Mouse (Mus musculus) heart, adult 2 months (tissue): Measurements from ENCODE around the gene Nr6a1. TPM values are rescaled to one million over a fixed set of nuclear protein-coding genes. Genes with fewer than 3 reads are reported as not detected.

Experiments
- DNase-seq, 2 experiments: peaks; one replicate each; pipeline ENCODE4 v3.0.0; 2021
- H3K27ac ChIP-seq: fragments of 200-600 bp; 2 replicates; pipeline ENCODE4 v1.8.1; 2022
- H3K27me3 ChIP-seq: fragments of 200-500 bp; 2 replicates; pipeline ENCODE4 v1.6.1; 2012; ENCODE audit warnings: mild to moderate bottlenecking, low read length, inconsistent platforms, mixed read lengths; ENCODE audit not compliant: control insufficient read depth, insufficient read depth
- H3K36me3 ChIP-seq: fragments of 200-500 bp; 2 replicates; pipeline ENCODE4 v1.6.1; 2012; ENCODE audit warnings: low read length, inconsistent platforms; ENCODE audit not compliant: control insufficient read depth, insufficient read depth
- H3K4me1 ChIP-seq: fragments of 200-500 bp; 2 replicates; pipeline ENCODE4 v1.6.1; 2011; ENCODE audit warnings: low read length; ENCODE audit not compliant: control insufficient read depth, insufficient read depth
- H3K4me3 ChIP-seq: fragments of 200-600 bp; 2 replicates; pipeline ENCODE4 v1.8.1; 2022
- H3K79me2 ChIP-seq: fragments of 200-500 bp; replicated peaks from 2 replicates; pipeline ENCODE4 v1.6.1; 2012; ENCODE audit warnings: mild to moderate bottlenecking, inconsistent platforms, low read length, moderate library complexity, mixed read lengths; ENCODE audit not compliant: control insufficient read depth, insufficient read depth
- H3K9ac ChIP-seq: fragments of 200-500 bp; 2 replicates; pipeline ENCODE4 v1.6.1; 2012; ENCODE audit warnings: low read depth, mild to moderate bottlenecking, control low read depth, inconsistent platforms, low read length, mixed read lengths
- CTCF ChIP-seq: fragments of 200-600 bp; IDR thresholded peaks from 2 replicates; pipeline ENCODE4 v1.8.1; 2022; ENCODE audit warnings: antibody characterized with exemption, mild to moderate bottlenecking, moderate library complexity
- EP300 ChIP-seq: fragments of 200-500 bp; IDR thresholded peaks from 2 replicates; pipeline ENCODE4 v1.6.1; 2011; ENCODE audit warnings: low read depth, low read length, control low read depth; ENCODE audit not compliant: insufficient read depth
- POLR2A ChIP-seq: fragments of 200-500 bp; IDR thresholded peaks from 2 replicates; pipeline ENCODE4 v1.6.1; 2011; ENCODE audit warnings: mild to moderate bottlenecking, low read depth, low read length, control low read depth; ENCODE audit not compliant: insufficient read depth
- WGBS: fragments of 180-500 bp; shearing (Covaris S2); methylation state at CpG from one replicate; pipeline ENCODE4 v1.1.7; 2018; 5-methylcytosine and 5-hydroxymethylcytosine counted together
- intact Hi-C: fragments of 180-260 bp; cut with DNase I; formaldehyde crosslinking; loops from one replicate; pipeline ENCODE4 v1.15.1; 2025
- polyA plus RNA-seq: library from polyadenylated mRNA; depleted of rRNA; stranded (reverse); fragments of >200 nt; gene quantifications from 2 replicates; pipeline ENCODE4 v1.2.3, GENCODE M21; 2012
- total RNA-seq, 2 experiments: library from RNA; stranded (reverse); gene quantifications; 2 replicates each; pipeline ENCODE4 v1.2.3; 2021

The Nr6a1 gene
- total and polyA plus RNA-seq, 3 experiments, result 1.2 to 1.4 (median 1.3) TPM

DNA sequence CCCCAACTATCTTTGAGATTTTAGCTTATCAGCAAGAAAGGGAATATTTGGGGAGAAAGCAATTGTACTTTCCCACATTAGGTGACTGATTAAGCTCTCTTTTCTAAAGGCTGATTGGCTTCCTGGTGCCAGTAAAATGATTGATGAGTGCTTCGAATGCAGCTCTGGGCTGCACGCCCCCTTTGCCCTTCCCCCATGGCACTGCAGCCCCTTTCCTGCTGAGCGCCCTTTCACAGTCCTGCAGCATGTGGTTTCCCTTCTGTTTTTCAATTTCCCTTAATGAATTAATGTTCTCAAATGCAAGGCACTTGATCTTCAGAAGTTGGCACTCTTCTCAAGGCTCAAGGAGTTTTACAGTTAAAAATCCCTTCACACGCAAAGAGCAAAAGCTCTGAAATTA is 12.5 kb downstream of the Nr6a1 start:
- H3K27ac ChIP-seq, result no peak overlapping the region
- intact Hi-C loops, result no loop called here
- H3K9ac ChIP-seq, result no peak overlapping the region
- H3K27me3 ChIP-seq, result no peaks in the 10 kb centered on the region
- H3K4me1 ChIP-seq, result no peaks in the 10 kb centered on the region
- no peak for TF ChIP-seq EP300
- TF ChIP-seq POLR2A, result no peak
- no peak for TF ChIP-seq CTCF
- no peak for DNase-seq
- WGBS, result 79% methylated on average over 4 of the region's 4 CpGs
- no peaks in the 10 kb centered on the region for H3K79me2 ChIP-seq
- no peaks in the 10 kb centered on the region for H3K36me3 ChIP-seq
- H3K4me3 ChIP-seq, result no peak overlapping the region

DNA sequence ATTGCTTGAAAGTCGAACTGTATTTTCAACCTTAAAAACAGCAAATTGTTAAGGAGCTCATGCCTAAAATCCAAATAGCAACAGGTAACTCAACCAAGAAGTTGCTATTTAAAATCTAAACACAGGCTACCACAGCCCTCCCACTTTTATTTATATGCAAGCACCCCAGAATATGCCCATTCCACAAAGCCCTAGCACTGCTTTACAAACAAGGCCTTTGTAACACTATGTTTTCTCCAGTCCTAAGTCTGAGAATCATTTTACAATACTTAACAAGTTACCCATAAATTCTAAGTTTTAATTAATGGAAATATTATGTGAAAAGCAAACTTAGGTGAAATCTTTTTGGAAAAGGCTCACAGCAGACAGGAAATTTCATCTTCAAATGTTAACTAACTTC is 13.0 kb downstream of the Nr6a1 start:
- Histone ChIP-seq H3K4me1 (no peaks in the 10 kb centered on the region), H3K9ac (no peak overlapping the region), H3K36me3 (no peaks in the 10 kb centered on the region), H3K79me2 (no peaks in the 10 kb centered on the region), H3K27me3 (no peaks in the 10 kb centered on the region), H3K4me3 (no peak overlapping the region), H3K27ac (no peak overlapping the region)
- no peak for DNase-seq
- intact Hi-C loops, result no loop called here
- 85% methylated on average over 1 of the region's 1 CpGs for WGBS
- TF ChIP-seq CTCF (no peak), EP300 (no peak), POLR2A (no peak)

DNA sequence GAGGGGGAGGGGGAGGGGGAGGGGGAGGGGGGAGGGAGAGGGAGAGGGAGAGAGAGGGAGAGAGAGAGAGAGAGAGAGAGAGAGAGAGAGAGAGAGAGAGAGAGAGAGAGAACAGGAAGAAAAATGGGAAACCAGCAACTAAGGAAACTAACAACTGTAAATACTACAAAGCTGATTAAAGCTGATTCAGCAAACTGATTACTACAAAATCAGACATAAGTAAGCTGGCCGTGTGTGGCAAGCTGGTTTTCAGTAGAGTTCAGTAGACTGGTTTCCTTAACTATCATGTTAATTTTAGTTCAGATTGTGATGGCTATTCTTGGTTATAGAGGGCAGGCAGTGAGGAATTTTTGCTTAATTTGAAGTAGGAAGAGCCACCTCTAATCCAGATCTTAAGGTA is 18.9 kb downstream of the Nr6a1 start:
- TF ChIP-seq POLR2A (no peak), EP300 (no peak), CTCF (no peak)
- Histone ChIP-seq H3K9ac (no peak overlapping the region), H3K4me3 (no peak overlapping the region), H3K79me2 (no peaks in the 10 kb centered on the region), H3K27ac (no peak overlapping the region), H3K4me1 (no peaks in the 10 kb centered on the region), H3K27me3 (no peaks in the 10 kb centered on the region), H3K36me3 (no peaks in the 10 kb centered on the region)
- intact Hi-C loops, result no loop called here
- no peak for DNase-seq
- WGBS, result 61% methylated on average over 1 of the region's 1 CpGs

DNA sequence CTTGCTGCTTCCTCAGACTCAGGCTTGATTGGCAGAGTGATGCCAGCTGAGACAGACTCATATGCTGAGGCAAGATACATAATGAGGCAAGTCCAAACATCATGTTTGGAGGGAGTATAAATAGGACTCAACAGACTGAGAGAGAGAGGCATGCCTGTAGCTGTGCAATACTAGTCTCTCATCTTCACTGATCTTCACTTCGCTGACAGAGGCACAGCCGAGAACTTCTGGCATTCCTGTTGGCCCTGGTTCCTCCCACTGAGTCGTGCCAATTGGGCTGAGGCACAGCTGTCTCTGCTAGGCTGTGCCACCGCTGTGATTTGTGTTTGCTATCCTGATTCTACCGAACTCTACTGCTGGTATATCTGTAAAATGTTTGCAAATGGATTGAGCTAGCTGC is 21.4 kb downstream of the Nr6a1 start:
- DNase-seq, result peak; percentile 25 to 54
- no peaks in the 10 kb centered on the region for H3K27me3 ChIP-seq
- H3K79me2 ChIP-seq, result no peaks in the 10 kb centered on the region
- intact Hi-C loops, result no loop called here
- H3K4me1 ChIP-seq, result no peaks in the 10 kb centered on the region
- TF ChIP-seq EP300 (no peak), POLR2A (no peak), CTCF (no peak)
- no peak overlapping the region for H3K9ac ChIP-seq
- no peak overlapping the region for H3K4me3 ChIP-seq
- H3K27ac ChIP-seq, result no peak overlapping the region
- 45% methylated on average over 5 of the region's 5 CpGs for WGBS
- H3K36me3 ChIP-seq, result no peaks in the 10 kb centered on the region

DNA sequence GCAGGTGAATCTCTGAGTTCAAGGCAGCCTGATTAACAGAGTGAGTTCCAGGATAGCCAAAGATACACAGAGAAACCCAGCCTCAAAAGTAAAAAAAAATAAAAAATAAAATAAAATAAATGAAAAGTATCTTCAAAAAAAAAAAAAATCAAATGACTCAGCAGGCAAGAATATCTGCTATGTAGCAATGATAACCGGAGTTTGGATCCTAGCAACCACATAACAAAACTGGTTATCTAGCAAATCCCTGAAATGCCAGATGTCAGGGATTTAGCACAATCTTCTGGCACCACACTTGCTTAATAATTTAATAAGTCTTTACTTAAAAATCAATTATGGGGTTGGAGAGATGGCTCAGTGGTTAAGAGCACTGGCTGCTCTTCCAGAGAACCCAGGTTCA is 23.2 kb downstream of the Nr6a1 start:
- H3K36me3 ChIP-seq, result no peaks in the 10 kb centered on the region
- DNase-seq, result no peak
- intact Hi-C loops, result no loop called here

DNA sequence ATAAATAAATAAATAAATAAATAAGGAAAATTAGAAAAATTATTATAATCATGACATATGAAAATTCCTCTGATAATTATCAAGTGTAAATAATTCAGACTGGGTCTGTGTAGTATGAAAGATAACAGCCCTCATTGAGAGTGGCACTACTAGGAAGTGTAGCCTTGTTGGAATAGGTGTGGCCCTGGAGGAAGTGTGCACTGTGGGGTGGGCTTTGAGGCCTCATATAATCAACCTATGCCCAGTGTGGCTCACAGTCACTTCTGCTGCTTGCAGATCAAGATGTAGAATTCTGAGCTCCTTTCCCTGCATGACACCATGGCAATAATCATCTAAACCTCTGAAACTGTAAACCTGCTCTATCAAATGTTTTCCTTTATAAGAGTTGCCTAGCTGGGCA is 24.6 kb downstream of the Nr6a1 start:
- Histone ChIP-seq H3K36me3 (no peaks in the 10 kb centered on the region), H3K79me2 (no peaks in the 10 kb centered on the region), H3K27me3 (no peaks in the 10 kb centered on the region), H3K9ac (no peak overlapping the region), H3K4me1 (no peaks in the 10 kb centered on the region), H3K27ac (no peak overlapping the region), H3K4me3 (no peak overlapping the region)
- intact Hi-C loops, result no loop called here
- no peak for DNase-seq
- TF ChIP-seq CTCF (no peak), EP300 (no peak), POLR2A (no peak)

More for the DNA sequence above, 23.2 kb downstream of the Nr6a1 start:
- H3K4me1 ChIP-seq, result no peaks in the 10 kb centered on the region
- no peaks in the 10 kb centered on the region for H3K79me2 ChIP-seq
- 62% methylated on average over 1 of the region's 1 CpGs for WGBS
- no peaks in the 10 kb centered on the region for H3K27me3 ChIP-seq
- TF ChIP-seq CTCF (no peak), POLR2A (no peak), EP300 (no peak)
- H3K9ac ChIP-seq, result no peak overlapping the region
- H3K4me3 ChIP-seq, result no peak overlapping the region
- no peak overlapping the region for H3K27ac ChIP-seq
